Mouse (Mus musculus) heart, adult 2 months (tissue): ENCODE measurements at regions not wholly inside any gene's neighbourhood (a gene's known extent, or its start where the extent isn't known, plus 50 kb on each side); places are given as distances from the start of the nearest gene placed in this dataset.

Experiments
- CTCF ChIP-seq: fragments of 200-600 bp; IDR thresholded peaks from 2 replicates; pipeline ENCODE4 v1.8.1; 2022; ENCODE audit warnings: antibody characterized with exemption, mild to moderate bottlenecking, moderate library complexity
- EP300 ChIP-seq: fragments of 200-500 bp; IDR thresholded peaks from 2 replicates; pipeline ENCODE4 v1.6.1; 2011; ENCODE audit warnings: low read depth, low read length, control low read depth; ENCODE audit not compliant: insufficient read depth
- POLR2A ChIP-seq: fragments of 200-500 bp; IDR thresholded peaks from 2 replicates; pipeline ENCODE4 v1.6.1; 2011; ENCODE audit warnings: mild to moderate bottlenecking, low read depth, low read length, control low read depth; ENCODE audit not compliant: insufficient read depth

DNA sequence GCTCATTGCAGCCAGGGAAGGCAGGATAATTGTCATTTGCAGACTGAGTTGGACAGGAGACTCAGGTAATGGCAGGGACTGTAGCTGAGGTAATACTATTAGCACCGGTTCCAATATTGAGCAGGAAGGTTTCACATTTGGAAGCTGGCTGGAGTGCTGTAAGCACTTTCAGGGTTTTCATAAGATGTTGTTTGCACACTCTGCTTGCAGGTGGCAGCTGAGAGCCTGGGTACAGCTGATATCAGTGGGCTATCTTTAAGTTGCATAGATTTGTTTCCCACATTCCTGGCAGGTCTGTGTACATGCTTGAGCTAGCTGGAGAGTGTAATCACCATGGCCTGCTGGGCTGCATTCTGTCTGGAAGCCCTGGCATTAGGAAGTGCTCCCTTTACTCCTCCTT lies 299.0 kb upstream of the Fsip2 start:
- TF ChIP-seq CTCF (no peak), POLR2A (no peak), EP300 (no peak)
